Mouse (Mus musculus) left cerebral cortex, postnatal 25 days (tissue): ENCODE results near the gene Plcb4. TPM values are rescaled to one million over a fixed set of nuclear protein-coding genes. Genes with fewer than 3 reads are reported as not detected.
"Not testable (repeated sequence)": the region's sequence is repeated elsewhere in the genome, so short reads cannot be mapped to it uniquely, and the experiment has no call there.

Experiments
- DNase-seq, 2 experiments: peaks; one replicate each; pipeline ENCODE4 v3.0.0; 2022; ENCODE audit warnings: low spot score in 2 of 2, mixed read lengths in 1 of 2
- intact Hi-C: fragments of 180-260 bp; cut with DNase I; formaldehyde crosslinking; loops from one replicate; pipeline ENCODE4 v1.15.1; 2025
- total RNA-seq, 2 experiments: library from RNA; stranded (reverse); gene quantifications; 2 replicates each; pipeline ENCODE4 v1.2.3; 2021

Plcb4 gene
- total RNA-seq, 2 experiments from 2014 or later, result 67.8 to 69.8 TPM

GRCm38 (mm10) chr2:135667496-135667895 is 8.7 kb downstream of the Plcb4 start:
- peak in 1 of 2 experiments; percentile 66 for DNase-seq
- intact Hi-C loops, result no loop called here

DNA sequence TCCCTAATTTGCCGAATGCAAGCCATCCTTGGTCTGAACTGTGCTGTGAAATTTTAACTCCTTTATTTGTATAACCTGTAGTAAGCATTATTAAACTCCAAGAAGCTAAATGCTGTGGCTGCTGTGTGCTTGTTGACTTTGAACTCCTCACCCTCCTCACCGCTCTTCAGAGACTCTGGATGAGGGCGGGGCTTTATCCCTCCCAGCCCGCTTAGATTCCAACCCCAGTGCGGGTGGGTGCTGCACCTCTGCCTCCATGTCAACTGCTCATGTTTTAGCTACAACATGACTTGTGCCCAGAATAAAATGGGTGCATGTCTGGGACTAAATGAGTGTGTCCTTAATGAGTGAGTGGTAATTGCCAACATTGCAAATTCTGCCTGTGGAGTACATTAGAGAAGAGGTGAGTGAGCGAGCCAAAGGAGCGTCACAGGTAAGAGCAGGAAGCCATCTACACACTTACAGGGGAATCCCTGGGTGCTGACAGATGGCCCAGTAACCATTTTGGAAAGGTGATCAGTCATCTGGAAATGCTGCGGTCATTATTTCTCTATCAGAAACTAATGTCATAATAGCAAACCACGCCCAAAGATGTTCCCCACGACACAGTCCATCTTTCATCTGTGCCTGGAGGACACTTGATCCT is 13.8 kb downstream of the Plcb4 start:
- DNase-seq, result no peak
- intact Hi-C loops, result no loop called here

DNA sequence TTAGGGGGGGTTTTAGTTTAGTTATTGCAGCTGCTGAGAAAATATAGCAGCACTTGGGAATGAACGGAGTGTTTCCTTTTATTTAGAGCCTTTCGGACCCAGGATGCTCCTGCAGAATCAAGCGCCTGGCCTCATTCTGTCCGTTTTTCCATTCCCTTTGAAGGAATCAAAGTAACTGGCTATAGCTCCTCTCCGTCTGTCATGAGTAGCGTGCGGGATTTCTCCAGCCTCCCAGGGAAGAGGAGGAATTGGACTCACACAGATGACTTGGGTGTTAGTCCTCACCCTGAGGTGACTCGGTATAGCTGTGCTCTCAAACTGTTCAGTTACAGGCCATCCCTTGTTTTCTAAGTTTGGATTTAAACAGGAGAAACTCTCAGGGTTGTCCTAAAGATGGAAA is 14.8 kb downstream of the Plcb4 start:
- intact Hi-C loops, result no loop called here
- DNase-seq, result no peak

GRCm38 (mm10) chr2:135675284-135675683 is 16.5 kb downstream of the Plcb4 start:
- no peak for DNase-seq
- intact Hi-C loops, result no loop called here

GRCm38 (mm10) chr2:135676978-135677501 is 18.2 kb downstream of the Plcb4 start:
- DNase-seq, result peak in 1 of 2 experiments; percentile 75
- intact Hi-C loops, result loop anchor here (1.0 kb wide), 1 partner anchor 184 kb away; no protein-coding TSS in a partner anchor

- no peak for DNase-seq
- intact Hi-C loops, result no loop called here
Observed at GRCm38 (mm10) chr2:135677601-135678000, 18.8 kb downstream of the Plcb4 start.

- intact Hi-C loops, result no loop called here
- DNase-seq, result no peak
Observed at GRCm38 (mm10) chr2:135680001-135680400, 21.2 kb downstream of the Plcb4 start.

- intact Hi-C loops, result no loop called here
- DNase-seq, result no peak
Observed at GRCm38 (mm10) chr2:135680406-135681134, 21.8 kb downstream of the Plcb4 start.

DNA sequence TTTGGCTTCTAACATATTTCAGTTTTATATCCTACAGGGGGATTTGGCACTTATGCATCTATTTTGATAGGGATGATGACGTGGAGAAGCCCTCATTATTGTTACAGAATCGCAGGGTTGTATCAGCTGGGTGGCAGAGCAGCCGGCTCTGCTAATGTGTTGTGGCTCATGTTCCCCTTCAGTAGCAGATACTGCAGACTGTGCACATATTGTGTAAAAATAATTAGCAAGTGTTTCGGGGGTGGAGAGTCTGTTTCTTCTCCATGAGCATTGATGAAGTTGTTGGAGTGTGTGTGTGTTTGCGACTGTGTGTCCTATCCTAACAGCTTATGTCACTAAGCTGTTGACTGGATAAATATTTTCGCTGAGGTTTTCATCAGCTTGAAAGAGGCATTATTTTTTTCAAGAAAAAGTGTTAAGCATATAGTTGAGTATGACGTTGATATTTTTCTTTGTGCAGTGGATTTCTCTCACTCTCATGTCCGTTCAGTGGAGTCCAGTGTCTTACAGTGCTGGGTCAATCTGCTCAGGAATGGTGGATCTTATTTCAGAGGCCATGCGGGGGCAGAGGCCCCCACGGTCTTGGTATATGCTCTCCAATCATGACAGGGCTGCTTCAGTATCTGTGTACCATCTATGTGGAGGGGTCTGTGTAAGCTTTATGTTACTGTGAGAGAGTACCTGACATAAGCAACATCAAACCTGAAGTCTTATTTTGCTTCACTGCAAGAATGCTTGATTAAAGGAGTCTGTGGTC is 25.1 kb downstream of the Plcb4 start:
- intact Hi-C loops, result no loop called here
- DNase-seq, result peak in 1 of 2 experiments; percentile 12

- intact Hi-C loops, result no loop called here
- DNase-seq, result no peak
Observed at GRCm38 (mm10) chr2:135686692-135687091, 27.9 kb downstream of the Plcb4 start.

DNA sequence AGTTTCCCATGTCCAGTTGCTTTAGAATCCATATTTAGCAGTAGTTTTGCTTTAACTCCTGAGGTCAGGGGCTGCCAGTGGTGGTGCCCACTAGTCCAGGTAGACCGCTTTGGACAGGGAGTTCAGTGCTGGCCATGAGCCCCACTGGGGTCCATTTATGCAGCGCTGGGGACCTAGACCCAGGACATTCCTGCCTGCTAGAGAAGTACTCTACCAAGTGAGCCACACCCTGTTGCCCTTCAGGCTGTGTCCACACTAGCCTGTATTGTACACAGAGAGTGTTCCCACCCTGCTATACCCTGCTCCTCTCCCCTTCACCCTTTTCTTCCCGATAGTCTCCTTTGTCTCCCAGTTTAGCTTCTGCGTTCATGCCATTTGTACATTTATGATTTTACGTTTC is 28.8 kb downstream of the Plcb4 start:
- no peak for DNase-seq
- intact Hi-C loops, result no loop called here

GRCm38 (mm10) chr2:135692568-135693488 is 34.0 kb downstream of the Plcb4 start:
- intact Hi-C loops, result no loop called here
- peak; percentile 18 to 35 for DNase-seq

- intact Hi-C loops, result no loop called here
- DNase-seq, result no peak
Observed at GRCm38 (mm10) chr2:135700686-135701413, 42.0 kb downstream of the Plcb4 start.

- DNase-seq, result no peak
- intact Hi-C loops, result no loop called here
Observed at GRCm38 (mm10) chr2:135704673-135705072, 45.9 kb downstream of the Plcb4 start.

- DNase-seq, result no peak
- intact Hi-C loops, result no loop called here
Observed at GRCm38 (mm10) chr2:135707305-135707704, 48.5 kb downstream of the Plcb4 start.

GRCm38 (mm10) chr2:135708386-135708785 is 49.6 kb downstream of the Plcb4 start:
- no peak for DNase-seq
- intact Hi-C loops, result no loop called here

DNA sequence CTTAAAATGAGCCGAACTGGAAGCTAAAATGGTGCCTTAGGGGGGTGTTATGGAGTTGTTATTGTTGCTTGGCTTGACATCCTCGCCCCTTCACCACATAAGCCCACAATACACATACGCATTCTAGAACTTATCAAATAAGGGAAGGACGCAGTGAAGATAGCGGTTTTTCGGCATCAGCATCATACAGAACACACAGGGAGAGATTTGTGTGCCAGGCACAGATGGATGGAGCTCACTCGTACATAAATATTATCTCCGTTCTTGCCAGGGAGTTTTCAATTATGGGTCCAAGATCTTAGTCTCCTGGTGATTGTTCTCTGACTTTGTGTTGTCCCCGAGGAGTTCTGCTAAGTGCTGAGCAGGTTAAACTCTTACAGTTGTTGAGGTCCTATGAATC is 50.0 kb downstream of the Plcb4 start:
- DNase-seq, result no peak
- intact Hi-C loops, result no loop called here

DNA sequence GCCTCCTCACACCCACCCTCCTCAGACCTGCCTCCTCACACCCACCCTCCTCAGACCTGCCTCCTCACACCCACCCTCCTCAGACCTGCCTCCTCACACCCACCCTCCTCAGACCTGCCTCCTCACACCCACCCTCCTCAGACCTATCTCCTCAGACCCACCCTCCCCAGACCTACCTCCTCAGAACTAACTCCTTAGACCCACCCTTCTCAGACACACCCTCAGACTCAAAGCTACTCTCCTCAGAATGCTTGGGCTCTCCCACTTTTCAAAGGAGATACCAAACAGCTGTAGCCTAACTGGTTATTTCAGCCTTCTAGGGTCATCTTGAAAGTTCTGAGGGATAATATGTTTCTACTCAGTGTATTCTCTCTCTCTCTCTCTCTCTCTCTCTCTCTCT is 50.9 kb downstream of the Plcb4 start:
- intact Hi-C loops, result loop anchor here (2.0 kb wide), 1 partner anchor 51 kb away; the partner anchor contains the start of gene Plcb4

More for the DNA sequence above, 50.9 kb downstream of the Plcb4 start:
- DNase-seq, result not testable (repeated sequence)
